Mouse (Mus musculus): ENCODE measurements around the gene Armh2.

DNA sequence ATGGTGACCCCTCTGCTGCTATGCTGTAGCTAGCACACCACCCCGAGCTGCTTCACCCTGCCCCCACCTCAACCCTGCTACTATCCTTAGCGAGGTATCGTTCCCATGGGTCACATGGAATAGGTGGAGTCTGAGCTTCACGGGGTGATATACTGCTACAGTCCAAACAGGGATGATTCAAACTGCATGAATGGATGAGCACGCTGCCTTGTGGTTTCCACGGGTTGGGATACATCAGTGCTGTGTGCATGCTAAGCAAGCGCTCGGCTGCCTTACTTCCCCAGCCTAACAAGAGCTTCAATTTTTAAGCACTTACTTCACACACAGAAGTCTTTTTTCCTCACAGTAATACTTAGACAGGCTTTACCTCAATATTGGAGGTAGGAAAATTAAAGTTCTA lies 9.8 kb downstream of the Armh2 start:
- TF ChIP-seq POLR2A (IDR thresholded peaks at IDR 0.05; ENCODE audit: extremely low read depth, insufficient read depth, low read length) (no peak), CTCF (IDR thresholded peaks at IDR 0.05; ENCODE audit: extremely low read depth, insufficient read depth, low read length) (no peak)

Measured in cortical plate, adult 2 months (tissue).